Mouse (Mus musculus) regulatory T cell (primary cell): ENCODE measurements around the gene Eri3.

ENCODE experiments used
- in situ Hi-C: fragments of 300-600 bp; cut with MboI, MseI; formaldehyde crosslinking; loops from one replicate; pipeline ENCODE4 v1.15.1; 2025; ENCODE audit warnings: high pct_unique_total_duplicates

Eri3 gene

GRCm38 (mm10) chr4:117658582-117659444, 108.6 kb downstream of the Eri3 start:
- in situ Hi-C loops: no loop called here

DNA sequence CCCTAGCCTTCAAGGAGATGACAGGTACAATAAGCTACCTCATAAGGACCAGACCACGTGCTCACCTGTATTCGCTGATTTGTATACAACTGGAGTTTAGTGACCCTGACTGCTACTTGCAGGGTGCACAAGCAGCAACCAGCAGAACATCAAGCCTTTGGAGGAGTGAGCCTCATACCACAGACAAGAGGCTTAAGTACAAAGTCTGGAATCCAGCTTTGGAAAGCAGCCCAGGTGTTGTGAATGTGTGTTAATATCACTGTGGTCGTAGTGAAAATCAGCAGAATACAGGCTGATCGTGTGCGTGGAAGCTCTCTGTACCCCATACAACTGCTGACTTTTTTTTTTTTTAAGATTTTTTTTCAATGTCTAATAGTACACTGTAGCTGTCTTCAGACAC, 109.8 kb downstream of the Eri3 start:
- in situ Hi-C loops: no loop called here

DNA sequence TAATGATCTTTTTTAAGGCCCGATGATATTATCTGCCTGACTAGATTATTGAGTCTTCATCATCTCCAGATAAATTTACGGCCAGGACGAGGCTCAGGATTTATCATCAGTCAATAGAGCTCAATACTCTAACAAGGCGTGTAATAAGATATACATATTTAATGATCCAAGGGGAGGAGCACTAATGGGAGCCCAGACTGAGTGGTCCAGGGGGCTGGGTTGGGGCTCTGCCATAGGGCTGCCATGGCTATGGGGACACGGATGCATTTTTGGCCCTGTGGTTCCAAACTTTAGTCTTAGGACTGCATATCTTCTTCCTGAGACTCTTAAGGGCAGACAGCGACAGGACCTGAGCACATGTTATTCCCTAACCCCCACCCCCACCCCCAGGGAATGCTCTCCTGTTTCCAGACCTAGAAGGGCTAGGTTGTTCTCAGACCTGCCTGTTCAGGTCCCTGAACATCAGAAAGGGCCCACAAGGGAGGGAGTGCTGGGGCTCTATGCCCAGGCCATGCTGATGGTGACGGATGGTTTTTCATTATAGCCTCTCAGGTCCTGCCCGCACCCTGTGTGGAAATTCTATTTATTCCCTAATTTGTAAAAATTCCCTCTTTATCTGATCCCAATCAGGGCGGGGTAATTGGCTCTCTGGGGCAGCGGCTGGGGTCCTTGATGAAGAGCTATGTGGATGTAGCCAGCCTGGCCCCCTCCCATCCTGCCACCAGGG, 114.4 kb downstream of the Eri3 start:
- in situ Hi-C loops: no loop called here

DNA sequence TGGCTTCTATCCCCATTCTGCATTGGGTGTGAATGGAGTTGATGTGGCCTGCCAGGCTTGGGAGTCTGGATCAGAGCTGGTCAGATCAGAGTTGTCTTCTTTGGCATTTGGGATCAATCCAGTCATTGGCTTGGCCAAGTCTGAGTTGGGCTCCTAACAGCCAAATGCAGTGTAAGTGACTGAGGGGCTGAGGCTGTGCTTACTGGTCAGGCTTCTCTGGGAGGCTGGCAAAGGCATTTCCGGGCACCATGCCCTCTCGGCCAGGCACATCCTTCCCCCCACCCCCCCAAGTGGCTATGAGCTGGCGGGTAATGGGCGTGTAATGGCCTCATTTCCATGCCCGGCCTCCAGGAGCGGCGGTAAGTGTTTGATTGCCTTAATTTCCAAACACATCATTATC, 115.4 kb downstream of the Eri3 start:
- in situ Hi-C loops: no loop called here

DNA sequence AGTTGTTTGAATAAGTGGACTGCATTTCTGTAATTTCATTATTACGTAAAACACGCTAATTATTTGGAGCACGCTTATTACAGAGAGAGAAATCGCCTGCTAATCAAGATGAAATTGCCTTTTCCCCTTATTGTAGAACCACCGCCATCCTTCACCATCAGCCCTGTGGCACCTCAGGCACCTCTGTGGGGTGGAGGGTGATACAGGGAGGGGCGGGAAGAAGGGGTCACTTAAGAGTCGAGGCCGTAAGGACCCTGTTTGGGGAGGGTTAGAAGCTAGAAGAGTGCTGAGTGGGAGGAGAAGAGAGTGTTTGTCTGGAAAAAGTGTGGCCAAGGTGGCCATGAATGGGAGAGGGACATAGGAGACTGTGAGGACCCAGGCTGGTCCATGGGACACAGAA, 115.9 kb downstream of the Eri3 start:
- in situ Hi-C loops: no loop called here

GRCm38 (mm10) chr4:117669874-117670273, 119.7 kb downstream of the Eri3 start:
- in situ Hi-C loops: loop anchor here (10.0 kb wide), 1 partner anchor 405 kb away; no protein-coding TSS in a partner anchor

DNA sequence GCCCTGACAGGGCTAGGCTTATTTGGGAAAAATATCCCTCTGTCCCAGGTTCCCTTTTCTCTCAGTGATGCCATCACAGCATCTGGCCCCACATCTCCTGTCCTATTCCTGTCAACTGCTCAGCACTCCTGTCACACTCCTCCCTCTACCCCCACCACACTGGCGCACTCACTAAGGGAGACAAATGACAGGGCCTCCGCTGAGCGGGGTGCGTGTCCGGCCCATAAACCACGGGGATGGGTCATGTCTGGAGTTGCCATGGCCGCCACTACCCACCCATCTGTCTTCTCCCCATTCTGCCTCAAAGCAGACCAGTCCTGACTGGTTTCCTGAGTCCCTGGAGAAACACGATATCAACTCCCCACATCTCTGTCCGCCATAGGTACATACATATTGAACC, 121.9 kb downstream of the Eri3 start:
- in situ Hi-C loops: loop anchor here (10.0 kb wide), 1 partner anchor 407 kb away; no protein-coding TSS in a partner anchor

DNA sequence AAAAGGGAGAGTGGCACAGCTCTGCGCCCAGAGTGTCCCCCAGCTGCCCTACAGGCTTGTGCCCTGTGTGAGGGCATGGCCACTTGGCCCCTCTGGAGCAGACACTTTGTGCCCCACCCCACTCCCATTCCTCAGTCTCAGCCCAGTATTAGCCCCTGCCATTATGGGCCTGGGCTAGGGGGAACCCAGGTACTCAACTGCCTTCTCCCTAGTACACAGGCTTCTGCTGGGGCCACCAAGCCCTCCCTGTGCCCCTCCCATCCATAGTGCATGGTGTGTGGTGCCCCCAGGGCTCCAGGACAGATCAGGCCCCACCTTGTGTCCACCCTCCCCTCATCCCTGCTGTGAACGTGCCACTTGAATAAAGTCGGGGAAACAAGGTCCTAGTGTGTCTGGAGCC, 123.7 kb downstream of the Eri3 start:
- in situ Hi-C loops: loop anchor here (10.0 kb wide), 1 partner anchor 409 kb away; no protein-coding TSS in a partner anchor

DNA sequence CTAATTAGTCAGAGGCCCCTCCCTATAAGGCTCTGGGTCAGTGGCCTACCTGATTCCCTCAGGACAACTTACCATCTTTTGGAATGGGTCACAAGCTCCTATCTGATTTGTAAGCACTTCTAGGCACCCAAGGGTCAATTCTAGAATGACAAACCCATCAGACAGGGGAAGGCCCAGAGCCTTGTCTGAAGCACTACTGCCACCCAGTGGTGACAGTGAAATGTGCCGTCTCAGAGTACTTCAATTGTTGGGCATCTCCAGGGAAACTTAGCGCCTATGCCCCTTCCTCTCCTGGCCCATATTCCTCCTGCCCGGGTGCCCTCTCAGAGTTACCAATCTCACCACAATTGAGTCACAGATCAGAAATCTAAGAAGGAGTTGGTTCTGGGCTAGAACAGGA, 126.7 kb downstream of the Eri3 start:
- in situ Hi-C loops: loop anchor here (10.0 kb wide), 1 partner anchor 412 kb away; no protein-coding TSS in a partner anchor

GRCm38 (mm10) chr4:117680963-117681362, 130.8 kb downstream of the Eri3 start:
- in situ Hi-C loops: no loop called here

DNA sequence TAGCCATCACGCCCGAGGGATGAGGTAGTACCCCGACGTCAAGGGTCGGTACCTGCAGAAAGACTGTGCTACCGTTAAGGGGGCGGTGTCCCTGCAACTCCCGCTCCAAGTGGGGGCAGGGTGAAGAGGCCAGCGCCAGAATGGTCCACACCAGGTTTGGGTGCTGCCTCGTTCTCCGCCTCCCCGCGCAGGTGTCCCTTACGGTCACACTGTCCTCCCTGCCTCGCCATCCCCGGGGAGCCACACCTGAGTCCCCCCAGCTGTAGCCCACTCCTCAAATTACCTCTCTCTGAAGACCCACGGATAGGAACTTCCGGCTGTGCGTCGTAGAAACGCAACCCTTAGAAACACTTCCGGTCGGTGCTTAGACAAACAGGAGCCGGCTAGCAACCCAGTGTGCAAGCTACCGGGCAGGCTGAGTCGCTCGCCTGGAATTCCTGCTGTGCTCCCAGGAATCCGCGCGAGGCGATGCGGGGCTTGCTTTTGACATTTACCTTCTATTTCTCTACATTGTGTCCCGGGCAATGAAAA, 131.8 kb downstream of the Eri3 start, which contains the start of gene Dmap1:
Gene Dmap1, minus strand, starts transcription at position 343 of the 531 bp plus-strand sequence.
- in situ Hi-C loops: no loop called here

- in situ Hi-C loops: no loop called here
These were observed 132.3 kb downstream of the Eri3 start for GRCm38 (mm10) chr4:117682463-117682862.

DNA sequence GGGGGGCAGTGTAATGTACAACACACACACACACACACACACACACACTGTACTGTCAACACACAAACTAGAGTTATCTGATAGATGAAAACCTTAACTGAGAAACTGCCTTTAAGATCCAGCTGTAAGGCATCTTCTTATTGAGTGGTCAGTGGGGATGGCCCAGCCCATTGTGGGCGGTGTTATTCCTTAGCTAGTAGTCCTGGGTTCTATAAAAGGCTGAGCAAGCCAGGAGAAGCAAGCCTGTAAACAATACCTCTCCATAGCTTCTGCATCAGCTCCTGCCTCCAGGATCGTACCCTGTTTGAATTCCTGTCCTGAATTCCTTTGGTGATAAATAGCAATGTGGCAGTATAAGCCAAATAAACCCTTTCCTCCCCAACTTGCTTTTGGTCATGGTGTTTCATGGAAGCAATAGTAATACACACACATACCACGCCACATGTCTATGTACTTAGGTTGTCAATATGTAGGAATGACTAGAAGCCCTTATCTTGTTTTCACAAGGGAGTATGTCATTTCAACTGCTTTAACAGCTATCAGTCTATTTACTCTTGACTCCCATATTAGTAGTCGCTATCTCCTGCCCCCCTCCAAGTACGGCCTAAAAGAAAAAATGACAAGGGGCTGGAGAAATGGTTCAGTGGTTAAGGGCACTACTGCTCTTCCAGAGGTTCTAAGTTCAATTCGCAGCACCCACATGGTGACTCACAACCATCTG, 133.0 kb downstream of the Eri3 start:
- in situ Hi-C loops: no loop called here

- in situ Hi-C loops: no loop called here
These were observed 136.2 kb downstream of the Eri3 start for GRCm38 (mm10) chr4:117686354-117686753.

DNA sequence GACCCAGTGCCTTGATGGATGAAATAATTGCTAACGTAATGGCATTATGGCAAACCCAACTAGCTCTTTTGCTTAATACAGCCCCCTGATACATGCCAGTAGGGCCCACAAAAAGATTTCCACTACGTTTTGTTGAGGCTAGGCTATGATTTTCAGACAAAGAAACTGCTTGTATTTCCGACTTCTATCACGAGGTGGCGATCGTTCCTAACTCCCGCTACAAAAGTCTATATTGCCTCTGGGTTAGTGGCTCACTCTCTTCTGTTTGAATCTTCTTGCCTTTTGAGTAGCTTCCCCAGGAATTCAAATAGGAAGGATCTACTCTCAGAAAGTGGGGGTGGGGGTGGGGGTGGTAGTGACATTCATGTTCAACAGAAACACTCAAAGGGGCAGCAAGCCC, 155.2 kb downstream of the Eri3 start:
- in situ Hi-C loops: loop anchor here (5.0 to 10.0 kb wide), 2 partner anchors 67 to 359 kb away; no protein-coding TSS in a partner anchor

DNA sequence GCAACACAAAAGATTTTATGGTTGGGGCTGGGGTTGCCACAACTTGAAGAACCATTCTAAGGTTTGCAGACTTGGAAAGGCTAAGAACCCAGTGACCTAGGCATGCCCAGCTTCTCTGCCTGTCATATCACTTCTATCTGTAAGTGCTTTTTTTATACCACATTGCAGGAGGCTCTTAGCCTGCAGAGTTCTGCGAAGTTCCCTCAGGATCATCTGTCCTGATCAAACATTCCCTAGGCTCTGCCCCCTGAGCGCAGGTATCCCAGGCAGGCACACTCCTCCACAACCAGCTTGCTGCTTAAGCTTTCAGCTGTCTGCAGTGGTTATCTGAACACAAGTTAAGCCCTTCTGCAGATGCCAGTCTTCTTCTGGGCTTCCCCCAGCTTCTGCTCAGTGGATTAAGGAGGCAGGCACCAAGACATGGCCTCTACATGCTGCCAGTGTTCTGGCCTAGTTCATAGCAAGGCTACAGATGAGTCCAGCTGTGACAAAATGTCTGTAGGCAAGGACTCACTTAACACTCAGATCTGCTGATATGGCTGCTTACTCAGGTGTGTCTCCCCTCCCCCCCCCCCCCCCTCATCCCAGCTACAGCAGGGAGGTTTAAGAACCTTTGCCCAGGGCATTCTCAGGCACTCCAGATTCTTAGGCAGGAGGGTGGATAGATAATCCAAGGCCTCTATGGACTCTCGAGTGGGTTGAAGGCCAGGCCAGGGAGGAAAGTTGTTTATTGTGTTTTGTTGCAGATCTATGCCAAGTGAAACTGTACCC, 158.8 kb downstream of the Eri3 start:
- in situ Hi-C loops: loop anchor here (5.0 to 10.0 kb wide), 2 partner anchors 63 to 356 kb away; no protein-coding TSS in a partner anchor

DNA sequence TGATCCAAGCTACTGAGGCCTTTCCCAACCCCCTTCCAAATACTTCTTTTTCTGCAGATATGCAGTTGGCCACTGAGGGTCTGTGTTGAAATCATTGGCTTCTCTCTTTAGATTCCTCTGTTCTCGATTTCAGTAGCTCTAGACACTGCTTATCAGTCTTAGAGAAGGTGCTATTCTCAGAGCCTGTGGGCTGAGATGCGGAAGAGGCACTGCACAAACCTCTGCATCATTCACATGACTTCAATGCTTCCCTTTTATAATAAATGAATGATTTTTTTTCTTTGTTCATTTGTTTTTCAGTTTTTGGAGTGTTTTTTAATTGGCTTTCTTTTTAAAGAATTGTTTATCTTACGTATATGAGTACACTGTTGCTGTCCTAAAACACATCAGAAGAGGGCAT, 162.1 kb downstream of the Eri3 start:
- in situ Hi-C loops: no loop called here

- in situ Hi-C loops: no loop called here
These were observed 163.3 kb downstream of the Eri3 start for GRCm38 (mm10) chr4:117713303-117714098.
